Mouse (Mus musculus) lung, postnatal 4 days (tissue): ENCODE measurements at regions not wholly inside any gene's neighbourhood (a gene's known extent, or its start where the extent isn't known, plus 50 kb on each side); places are given as distances from the start of the nearest gene placed in this dataset.

ENCODE experiments used
- DNase-seq, 2 experiments: peaks; one replicate each; pipeline ENCODE4 v3.0.0; 2021

DNA sequence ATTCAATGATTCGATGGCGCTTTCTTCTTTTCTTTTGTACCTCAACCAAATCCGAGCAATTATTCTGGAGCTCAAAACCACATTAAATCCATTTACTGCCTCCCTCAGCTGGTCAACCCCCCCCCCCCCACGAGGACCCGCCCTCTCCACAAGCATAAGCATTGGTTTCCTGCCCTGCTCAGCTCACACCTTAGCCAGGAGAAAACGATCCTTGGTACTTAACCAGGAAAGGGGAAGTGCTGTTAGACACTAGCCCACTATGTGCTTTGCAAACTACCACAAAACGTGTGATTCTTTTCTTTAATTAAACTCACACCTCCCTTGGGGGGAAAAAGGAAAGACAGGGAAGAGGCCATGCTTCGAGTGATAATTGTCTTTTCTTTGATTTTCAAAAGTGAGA, 169.8 kb downstream of the Arrdc4 start:
- no peak for DNase-seq

DNA sequence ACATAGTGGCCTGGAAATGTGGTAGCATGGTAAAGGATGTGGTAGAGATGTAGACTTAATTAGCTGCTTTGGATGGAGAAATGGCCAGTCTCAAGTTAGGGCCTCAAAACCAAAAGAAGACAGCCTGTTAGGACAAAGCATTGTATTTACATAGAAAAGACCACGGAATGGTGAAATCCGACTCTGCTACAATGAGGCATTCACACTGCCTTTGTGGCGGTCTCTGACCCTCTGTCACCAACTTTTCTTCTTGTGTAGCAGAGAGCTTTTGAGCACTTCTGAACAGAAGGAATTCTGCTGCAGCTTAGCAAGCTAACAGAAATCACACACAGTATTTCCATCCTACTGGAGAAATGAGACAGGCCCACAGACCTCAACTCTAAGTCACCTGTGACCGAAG, 177.7 kb downstream of the Arrdc4 start:
- DNase-seq: no peak

DNA sequence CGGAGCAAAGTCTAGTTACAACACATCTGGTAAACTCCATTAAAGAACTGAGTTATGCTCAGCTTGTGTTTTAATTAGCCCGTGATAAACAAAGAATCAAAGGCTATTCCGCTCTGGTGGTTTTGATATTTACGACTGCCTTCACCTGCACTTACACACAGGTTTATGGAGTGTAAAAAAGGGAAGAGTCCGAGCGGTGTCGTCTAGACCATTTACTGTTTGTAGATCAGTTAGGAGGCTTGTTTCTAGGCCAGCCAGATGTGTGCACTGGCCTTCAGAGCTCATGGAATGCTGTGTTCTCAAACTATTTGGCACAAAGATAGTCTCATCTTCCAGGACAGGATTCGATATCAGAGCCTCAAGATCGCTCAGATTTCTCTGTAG, 180.9 kb downstream of the Arrdc4 start:
- DNase-seq: no peak

DNA sequence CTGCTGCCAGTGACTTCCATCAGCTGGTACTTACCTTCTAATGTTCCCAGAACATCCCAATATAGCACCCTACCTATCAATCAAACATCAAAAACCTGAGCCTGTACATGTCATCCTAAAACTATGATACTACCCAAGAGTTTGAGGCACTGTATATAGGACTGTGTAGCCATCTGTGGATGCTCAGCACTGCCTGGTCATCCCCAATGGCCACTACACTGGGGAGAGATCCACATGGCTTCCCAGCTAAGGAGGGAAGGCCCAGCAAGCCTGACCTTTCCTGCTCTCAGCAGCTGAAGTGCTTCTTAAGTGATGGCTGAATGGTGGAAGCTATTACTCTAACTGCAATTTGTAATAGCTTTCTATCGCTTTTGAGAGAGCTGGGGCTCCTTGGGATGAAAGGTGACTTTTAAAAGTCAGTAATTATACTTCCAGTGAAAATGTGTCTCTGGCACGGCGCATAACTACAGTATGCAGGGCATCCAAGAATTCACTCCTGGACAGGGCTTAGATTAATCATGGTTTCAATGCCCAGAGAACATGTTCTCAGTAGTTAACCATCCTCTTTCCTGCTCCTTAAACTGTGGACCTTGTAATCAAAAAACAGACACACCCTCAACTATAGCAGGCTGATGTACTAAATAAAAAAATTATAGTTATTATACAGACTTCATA, 181.5 kb downstream of the Arrdc4 start:
- DNase-seq: no peak

DNA sequence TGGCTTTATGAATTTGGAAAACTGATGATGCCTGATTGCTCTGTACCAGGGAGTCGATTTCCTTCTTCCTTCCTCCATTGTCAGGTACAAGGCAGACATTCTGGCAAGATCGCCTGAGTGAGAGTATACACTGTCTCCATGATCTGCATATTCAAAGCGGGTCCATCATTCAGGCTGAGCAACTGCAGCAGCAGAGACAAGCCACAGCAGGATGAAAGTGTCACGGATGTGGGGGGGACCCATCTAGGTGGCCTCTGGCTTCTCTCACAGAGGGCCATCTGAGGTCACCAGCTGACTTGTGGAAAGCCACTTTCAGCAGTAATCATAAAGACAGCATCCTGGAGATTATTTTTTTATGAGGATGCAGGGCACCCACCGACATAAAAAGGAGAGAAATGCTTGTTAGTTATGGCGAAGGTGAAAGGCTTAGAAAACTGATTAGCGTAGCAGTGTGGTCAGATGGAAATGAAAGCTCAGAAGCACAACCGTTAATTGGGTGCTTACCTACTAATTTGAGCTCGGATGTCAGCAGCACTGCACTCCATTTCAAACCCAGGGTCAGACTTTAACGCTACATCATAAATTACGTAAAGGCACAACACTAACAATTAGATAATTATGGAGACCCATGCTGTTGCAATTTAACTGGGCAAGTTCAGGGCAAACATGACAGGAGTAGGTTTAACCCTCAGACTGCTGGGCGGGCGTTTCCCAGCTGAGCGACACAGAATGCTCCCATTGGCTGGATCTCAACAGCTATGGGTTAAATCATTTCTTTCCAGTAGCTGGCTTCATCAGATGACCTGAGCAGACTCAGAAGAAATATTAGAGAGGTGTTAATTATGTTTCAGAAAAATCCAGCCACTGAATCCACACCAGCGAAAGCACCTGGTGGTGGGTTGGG, 189.3 kb downstream of the Arrdc4 start:
- DNase-seq: no peak

DNA sequence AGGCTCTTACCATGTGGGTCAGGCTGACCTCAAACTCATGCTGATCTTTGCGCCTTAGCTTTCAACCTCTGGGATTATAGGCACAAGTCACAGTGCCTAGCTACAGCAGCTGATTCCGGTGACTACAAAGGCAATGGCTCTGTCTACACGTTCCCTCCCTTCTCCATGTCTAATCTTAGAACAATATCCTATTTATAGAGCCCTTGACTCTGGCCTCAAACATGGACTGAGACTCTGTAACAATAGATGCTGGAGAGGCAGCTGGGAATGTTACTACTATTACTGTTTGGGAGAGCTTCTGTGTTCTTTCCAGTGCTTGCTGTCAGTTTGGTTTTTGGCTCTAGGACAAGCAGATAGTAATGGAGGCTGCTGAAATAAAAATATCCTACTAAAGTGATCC, 198.7 kb downstream of the Arrdc4 start:
- DNase-seq: no peak

DNA sequence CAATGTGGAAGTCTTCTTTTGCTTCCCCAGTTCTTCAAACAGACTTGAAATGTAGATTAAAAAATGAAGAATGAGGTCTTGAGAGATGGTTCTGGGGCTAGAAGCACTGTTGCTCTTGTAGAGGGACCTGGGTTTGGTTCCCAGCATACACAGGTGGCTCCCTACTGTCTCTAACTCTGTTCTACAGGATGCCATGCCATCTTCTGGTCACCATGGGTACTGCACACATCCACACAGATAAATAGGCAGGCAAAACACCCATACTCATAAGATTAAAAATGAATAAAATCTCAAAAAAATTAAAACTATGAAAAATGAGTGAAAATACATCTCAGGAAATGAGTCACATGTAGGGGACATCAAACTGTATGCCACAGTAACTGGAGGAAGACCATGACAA, 200.9 kb downstream of the Arrdc4 start:
- no peak for DNase-seq

DNA sequence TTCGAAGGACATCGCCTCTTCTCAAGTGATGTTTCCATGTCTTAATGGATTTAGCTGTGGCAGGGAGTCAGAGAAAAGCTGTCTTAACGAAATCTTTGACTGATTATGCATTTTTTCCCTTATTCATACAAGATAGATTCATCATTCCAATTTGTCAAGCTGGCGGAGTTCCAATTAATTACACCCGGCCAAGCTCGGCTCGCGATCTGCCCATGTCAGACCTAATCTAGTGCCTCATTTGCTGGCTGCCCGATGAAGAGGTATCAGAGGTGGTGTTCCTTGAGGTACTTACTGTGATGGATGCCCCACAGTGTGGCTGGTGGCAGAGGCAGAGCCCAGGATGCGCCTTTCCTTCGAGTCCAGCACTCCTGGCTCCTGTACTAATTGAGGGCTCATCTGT, 204.9 kb downstream of the Arrdc4 start:
- peak in 1 of 2 experiments; percentile 18 for DNase-seq

DNA sequence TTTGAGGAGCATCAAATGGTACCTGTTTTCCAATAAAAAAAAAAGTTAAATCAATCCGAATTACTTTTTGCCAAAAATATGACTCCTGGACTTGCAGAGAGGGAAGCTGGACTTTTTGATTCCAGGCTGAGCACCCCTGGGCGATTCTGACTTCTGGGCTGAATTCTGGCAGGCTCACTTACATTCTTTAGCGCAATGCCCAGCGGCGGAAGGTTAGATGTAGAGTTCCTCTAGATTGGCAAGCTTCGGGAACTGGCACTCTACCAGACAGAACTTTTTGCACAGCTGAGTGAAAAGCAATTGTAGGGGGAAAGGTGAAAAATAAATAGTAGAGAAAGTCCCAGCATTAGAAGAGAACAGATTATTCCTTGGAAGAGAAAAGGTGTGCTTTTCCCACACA, 235.5 kb downstream of the Fam169b start:
- DNase-seq: no peak

DNA sequence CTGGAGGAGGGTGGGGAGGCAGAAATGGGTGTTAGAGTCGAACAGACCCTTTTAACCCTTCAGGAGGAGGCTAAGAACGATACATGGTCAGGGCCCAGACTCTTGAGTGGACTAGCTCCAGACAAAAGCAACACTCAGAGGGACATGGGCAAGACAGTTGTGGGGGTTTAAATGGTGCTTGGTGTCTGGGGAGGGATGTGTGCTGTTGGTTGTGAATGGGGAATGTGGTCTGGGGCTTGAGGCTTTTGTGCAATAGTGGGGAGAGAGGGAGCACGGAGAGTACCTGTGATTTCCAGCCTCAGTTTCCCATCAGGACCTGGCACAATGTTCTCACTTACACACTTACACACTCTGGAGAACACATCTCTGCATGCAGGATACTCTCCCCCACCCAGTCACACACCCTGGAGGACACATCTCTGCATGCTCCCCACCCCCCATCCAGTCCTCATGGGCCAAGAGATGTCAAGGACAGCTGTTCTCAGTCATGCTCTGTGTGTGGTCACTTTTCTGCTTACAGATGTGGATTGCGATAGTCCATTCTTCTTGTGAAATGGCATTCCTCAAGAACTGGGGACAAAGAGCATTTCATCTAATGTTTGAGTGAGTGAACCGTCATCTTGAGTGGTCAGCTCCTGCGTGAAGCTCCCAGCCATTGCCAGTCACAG, 217.6 kb downstream of the Fam169b start:
- peak; percentile 55 to 71 for DNase-seq

DNA sequence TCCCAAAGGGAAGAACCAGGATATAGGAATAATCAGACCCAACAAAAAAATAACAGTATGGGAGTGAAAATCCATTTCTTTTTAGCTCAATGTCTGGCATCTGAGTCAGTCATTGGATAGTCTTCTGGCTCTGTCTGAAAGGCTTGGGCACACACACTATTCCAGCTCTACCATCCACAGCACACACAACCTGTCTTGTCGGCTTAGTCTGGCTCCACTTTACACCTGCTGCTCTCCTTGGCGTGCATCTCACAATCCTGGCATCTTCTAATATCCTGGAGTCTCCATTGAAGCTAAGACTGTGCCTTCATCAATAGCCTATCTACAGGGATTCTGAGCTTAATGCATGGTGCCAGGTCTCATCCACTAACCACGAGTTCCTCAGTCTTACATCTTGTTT, 213.0 kb downstream of the Fam169b start:
- DNase-seq: no peak

DNA sequence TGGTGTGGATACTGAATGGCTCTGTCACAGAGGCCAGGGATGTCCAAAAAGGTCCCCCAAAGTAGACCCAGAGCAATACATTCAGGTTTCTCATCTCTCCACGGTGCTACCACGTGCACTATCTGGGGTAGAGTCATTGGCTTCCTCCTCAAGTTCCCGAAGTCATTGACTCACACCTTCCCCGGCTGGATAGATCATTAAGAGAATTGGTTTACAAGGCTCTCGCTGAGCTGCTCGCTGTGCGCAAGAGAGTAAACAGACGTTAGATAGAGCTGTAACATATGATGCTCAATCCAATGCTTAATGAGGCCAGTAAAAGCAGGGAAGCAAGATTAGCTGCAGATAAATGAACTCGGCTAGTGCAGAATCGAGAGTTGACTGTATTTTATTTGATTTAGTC, 208.9 kb downstream of the Fam169b start:
- no peak for DNase-seq

DNA sequence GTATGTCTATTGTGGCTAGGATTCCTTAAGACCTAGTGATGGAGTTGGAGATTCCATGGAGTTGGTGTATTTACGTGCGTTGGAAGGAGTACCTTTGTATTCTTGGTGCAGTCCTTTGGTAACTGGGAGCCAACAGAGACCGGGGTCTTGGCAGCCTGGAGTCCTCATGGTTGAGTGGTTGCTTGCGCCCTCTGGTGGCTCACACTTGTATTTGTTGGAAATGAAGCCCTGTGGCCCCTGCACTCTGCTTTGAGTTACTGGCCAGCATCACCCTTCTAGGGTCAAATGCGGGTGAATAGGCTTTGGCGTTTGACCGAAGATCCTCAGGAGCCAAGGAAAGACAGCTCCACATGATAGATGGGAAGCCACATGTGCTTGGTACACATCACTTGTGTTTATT, 207.1 kb downstream of the Fam169b start:
- peak; percentile 47 to 56 for DNase-seq

DNA sequence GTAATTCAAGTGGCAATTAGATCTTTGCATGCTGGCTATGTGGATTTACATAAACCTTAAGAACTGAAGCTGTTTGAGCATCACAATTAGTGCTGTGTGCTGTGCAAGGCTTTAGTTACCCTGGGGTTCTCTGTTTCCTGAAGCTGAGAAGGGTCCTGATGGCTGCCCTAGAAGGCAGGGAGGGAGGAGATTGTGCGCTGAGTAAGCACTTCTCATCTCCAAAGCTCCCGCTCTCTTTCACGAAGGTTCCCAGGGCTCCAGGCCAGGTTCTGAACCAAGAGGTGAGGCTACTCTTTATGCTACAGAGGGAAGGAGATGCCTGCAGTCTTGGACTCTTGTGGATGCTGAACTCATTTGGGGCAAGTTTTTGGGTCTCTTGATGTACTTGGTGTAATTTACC, 206.7 kb downstream of the Fam169b start:
- DNase-seq: no peak

DNA sequence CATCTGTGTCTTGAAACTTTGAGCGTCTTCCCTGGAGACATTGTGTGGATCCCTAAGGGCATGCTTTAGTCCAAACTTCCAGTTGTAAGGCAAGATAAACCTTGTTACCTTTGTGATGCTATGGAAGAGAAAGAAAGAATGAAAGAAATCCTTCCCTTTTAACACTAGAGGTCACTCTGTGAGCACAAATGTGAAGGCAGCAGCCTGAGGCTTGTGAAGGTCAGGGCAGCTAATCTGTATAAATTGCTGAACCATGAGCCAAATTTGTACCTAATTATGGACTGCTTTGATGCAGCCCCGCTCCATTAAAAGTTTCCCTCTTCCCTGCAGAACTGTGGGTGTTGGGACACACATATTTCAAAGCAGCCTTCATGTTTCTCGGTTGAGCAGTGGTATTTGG, 204.4 kb downstream of the Fam169b start:
- no peak for DNase-seq

DNA sequence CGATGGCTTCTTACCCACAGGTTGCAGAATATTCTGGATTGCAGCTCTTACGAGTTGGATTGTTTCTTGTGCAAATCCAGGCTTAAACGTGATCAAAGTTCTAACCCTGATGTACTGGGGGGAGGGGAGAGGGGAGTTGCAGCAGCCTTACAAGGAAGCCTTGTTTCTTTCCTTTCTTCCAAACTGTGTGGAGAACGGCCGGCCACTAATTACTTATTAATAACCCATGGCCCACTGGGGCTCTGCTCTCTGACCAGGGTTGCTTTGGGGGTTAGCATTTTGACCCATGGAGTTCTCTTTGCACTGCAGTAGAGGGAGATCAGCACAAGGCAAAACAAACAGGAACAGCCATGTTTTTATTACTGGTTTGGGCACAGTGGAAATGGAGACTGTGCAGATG, 199.2 kb downstream of the Fam169b start:
- no peak for DNase-seq

DNA sequence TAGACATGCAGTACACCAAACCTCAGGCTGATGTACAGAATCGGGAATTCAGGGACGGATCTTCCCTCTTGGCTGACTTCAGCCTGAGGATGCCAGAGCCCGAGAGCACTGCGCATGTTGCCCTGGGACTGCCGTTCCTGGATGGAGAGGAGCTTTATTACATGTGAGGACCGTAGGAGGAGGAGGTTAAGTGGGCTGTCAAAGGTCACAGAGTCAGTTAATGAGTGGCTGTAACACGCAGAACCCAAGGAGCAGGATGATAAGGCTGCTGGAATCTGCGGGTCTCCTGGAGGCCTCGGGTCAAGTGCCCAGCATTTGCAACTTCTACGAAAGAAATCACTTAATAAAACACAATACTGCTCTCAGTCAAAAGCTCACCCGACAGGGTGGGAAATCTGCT, 197.3 kb downstream of the Fam169b start:
- DNase-seq: no peak

DNA sequence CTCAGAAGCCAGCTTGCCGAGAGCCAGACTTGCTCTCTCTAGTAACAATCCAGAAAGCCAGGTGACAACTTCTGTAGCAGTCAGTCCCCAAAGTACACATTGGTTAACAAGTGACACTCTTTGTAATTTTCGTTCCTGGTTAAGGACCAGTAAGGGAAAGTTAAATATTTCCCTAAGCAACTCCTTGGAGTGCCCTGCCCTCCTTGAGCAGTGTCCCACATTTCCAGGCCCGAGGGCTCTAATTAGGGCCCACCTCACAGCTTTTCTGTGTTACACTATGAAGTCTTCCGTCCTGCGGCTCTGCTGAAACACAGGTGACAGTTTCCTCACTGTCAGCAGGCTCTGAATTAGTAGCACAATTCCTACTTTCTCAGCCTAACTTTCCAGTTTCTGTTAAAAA, 194.9 kb downstream of the Fam169b start:
- DNase-seq: no peak

DNA sequence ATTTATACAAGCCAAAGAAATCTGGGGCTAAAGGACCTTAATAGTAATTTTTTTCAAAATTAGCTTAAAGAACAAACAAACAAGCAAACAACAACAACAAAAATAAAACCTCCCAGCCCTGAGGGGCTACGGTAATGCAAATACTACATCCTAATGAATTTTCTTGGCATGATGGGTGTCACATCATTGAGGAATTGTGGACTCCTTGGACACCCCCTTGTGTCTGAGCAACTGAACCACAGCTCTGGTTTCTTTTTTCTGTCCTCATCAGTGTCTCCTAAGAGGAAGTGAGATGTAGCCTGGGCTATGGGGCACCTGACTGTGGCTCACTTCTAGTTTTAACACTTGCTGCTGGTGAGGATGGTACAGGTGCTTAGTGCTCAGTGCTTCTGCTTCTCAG, 184.2 kb downstream of the Fam169b start:
- no peak for DNase-seq

DNA sequence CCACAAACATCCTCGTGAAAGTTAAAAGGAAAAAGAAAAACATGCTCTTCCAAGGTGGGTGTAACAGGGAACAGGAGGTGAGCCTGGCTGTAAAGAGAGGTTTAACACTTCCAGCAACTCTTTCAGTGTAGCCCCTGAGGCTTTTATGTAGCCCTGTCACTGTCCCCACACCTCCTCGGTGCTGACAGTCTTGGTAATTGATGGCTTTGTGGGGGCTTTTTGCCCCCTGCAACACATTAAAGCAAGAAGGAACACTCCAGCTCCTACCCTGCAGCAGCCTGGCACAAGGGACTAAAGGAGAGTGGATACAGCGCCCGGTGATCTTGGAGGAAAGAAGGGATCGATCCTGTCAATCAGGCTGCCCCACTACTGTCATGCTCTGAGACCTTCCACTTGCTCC, 181.8 kb downstream of the Fam169b start:
- no peak for DNase-seq

DNA sequence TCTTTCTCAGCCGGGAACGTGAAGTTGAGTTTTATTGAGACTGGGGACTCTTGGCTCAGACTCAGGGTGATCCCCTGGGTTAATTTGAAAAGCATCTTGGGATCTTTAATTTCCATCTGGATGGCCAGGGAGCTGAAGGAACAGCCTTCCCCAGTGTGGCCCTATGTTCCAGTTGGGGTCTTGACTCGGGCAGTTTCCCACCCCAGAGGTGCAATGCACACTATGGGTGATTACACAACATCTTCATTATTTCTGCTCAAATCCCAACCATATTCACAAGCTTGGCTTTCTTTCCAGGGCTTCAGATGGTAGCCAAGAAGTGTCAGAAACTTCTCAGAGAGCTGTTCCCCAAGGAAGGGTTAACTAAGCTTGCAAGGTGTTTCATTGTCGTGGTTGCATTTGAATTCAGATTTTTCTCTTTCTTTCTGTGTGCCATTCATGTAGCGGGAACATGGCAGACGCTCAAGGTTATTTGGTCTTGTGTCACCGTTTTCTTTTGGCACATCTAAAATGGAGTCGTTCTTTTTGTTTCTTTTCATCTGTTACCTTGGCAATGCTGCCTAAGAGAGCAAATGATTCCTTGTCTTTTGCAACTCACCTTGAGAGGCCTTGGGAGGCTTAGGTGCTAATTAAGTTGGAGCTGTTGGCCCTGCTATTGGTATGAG, 179.5 kb downstream of the Fam169b start:
- DNase-seq: no peak

DNA sequence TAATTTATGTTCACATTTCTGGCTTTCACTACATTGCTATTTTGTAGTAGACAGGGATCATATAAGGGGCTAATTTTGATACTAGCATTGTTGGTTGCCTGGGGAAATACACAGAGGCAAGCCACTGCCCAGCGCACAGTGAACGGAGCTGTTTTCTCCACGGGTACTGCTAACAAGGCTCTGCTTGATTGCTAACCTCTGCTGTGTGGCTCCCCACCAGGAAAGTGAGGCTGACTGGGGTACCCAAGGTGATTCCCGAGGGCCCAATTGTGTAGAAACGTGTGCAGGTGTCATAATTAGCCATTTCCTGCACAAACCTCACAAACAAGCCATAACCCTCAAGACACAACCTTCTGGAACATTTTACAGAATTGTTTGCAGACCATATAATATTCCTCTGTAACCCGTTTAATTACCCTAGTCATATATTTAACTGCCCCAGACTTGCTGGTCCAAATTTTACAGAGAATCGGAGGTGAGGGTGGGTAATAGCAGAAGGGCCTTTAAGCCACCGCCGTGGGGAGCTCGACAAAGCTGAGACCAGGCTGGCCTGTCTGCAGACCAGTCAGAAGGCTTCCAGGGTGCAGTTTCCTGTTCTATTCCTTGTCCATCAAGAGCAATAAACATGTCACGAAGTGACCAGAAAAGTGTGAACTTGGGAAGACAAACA, 170.9 kb downstream of the Fam169b start:
- no peak for DNase-seq

DNA sequence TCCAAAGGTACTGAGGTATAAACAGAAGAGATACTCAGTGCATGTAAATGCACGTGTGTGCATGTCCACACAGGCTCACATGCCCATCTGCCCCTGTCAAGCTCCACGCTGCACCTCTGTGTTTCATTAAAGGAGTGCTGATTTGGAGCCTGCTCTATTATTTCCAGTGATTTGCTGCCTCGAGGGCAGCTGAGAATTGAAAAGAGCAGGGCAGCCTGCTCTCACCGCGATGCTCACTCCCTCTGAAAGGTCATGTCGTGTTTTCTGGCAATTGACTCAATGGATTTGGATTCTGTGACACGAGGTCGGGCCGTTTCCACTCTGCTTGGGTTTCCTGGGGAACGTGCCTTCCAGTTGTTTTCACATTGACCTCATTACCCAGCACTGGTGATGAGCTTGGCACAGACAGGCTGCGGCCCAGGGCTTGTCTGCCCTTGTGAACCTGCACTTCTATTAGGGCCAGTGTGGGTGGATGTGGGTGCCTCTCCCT, 167.1 kb downstream of the Fam169b start:
- no peak for DNase-seq
